Mouse (Mus musculus) intestine, embryonic 14.5 days (tissue): Measurements from ENCODE around the gene Emilin2. TPM values are rescaled to one million over a fixed set of nuclear protein-coding genes. Genes with fewer than 3 reads are reported as not detected.

Source experiments
- ATAC-seq: fragments of 200-750 bp; cut with Nextera tagmentation; replicated peaks from 2 replicates; pipeline ENCODE4 v1.8.0; 2017; ENCODE audit warnings: low read depth, moderate number of reproducible peaks, moderate TSS enrichment, moderate library complexity; ENCODE audit not compliant: low FRiP score, low TSS enrichment
- DNase-seq: peaks from one replicate; pipeline ENCODE4 v3.0.0-alpha.2; 2018; ENCODE audit warnings: low spot score
- H3K27ac ChIP-seq: fragments of 300-500 bp; sonication (generic); 2 replicates; pipeline ENCODE4 v1.5.1; 2014; ENCODE audit warnings: low read depth, mild to moderate bottlenecking, control low read depth
- H3K27me3 ChIP-seq: fragments of 300-500 bp; sonication (generic); replicated peaks from 2 replicates; pipeline ENCODE4 v1.6.1; 2014; ENCODE audit warnings: low read length, control low read depth; ENCODE audit not compliant: control insufficient read depth, insufficient read depth
- H3K36me3 ChIP-seq: fragments of 300-500 bp; sonication (generic); 2 replicates; pipeline ENCODE4 v1.6.1; 2014; ENCODE audit warnings: low read length, control low read depth; ENCODE audit not compliant: control insufficient read depth, insufficient read depth
- H3K4me1 ChIP-seq: fragments of 300-500 bp; sonication (generic); replicated peaks from 2 replicates; pipeline ENCODE4 v1.6.1; 2014; ENCODE audit warnings: low read length, control low read depth, mixed read lengths; ENCODE audit not compliant: control insufficient read depth, insufficient read depth
- H3K4me2 ChIP-seq: fragments of 300-500 bp; sonication (generic); 2 replicates; pipeline ENCODE4 v1.6.1; 2014; ENCODE audit warnings: low read length
- H3K4me3 ChIP-seq: fragments of 300-500 bp; sonication (generic); 2 replicates; pipeline ENCODE4 v1.5.1; 2014; ENCODE audit warnings: low read depth, low read length, control low read depth, mixed read lengths
- H3K9ac ChIP-seq: fragments of 300-500 bp; sonication (generic); 2 replicates; pipeline ENCODE4 v1.6.1; 2014; ENCODE audit warnings: mild to moderate bottlenecking, low read length
- H3K9me3 ChIP-seq: fragments of 300-500 bp; sonication (generic); 2 replicates; pipeline ENCODE4 v1.6.1; 2016; ENCODE audit warnings: low read length, control low read depth; ENCODE audit not compliant: control insufficient read depth
- WGBS: fragments of 180-500 bp; shearing (Covaris S2); extraction: QIAGEN DNeasy Blood & Tissue Kit; methylation state at CpG from one replicate; pipeline ENCODE4 v1.1.7; 2014; 5-methylcytosine and 5-hydroxymethylcytosine counted together
- polyA plus RNA-seq: library from polyadenylated mRNA; unstranded; fragments of >200 nt; fragmentation: Nextera tagmentation; extraction: Ambion mirVana; gene quantifications from 2 replicates; pipeline ENCODE4 v1.2.1, GENCODE M21; 2014

Emilin2 gene
- polyA plus RNA-seq, 1 experiment from 2014 or later = 0.66 TPM

GRCm38 (mm10) chr17:71283237-71283636, 28.5 kb downstream of the Emilin2 start:
- H3K4me1 ChIP-seq = peaks cover 8% of the 10 kb centered on the region
- DNase-seq (peak; percentile 66), ATAC-seq (peak; percentile 74; the same call in 1 of the 2 replicates)
- no peak overlapping the region for H3K4me2 ChIP-seq
- WGBS = 67% methylated on average over 4 of the region's 4 CpGs
- no peaks in the 10 kb centered on the region for H3K9me3 ChIP-seq
- H3K27me3 ChIP-seq = no peaks in the 10 kb centered on the region
- H3K9ac ChIP-seq = no peak overlapping the region
- H3K4me3 ChIP-seq = no peak overlapping the region
- no peaks in the 10 kb centered on the region for H3K36me3 ChIP-seq
- H3K27ac ChIP-seq = 0 out of 2 replicates have a peak overlapping the region, but pooled peaks have one; percentile 24

GRCm38 (mm10) chr17:71282716-71283115, 29.1 kb downstream of the Emilin2 start:
- Histone ChIP-seq H3K4me2 (no peak overlapping the region), H3K36me3 (no peaks in the 10 kb centered on the region), H3K4me3 (no peak overlapping the region), H3K4me1 (peaks cover 8% of the 10 kb centered on the region), H3K9ac (no peak overlapping the region), H3K27ac (0 out of 2 replicates have a peak overlapping the region, but pooled peaks have one; percentile 24), H3K27me3 (no peaks in the 10 kb centered on the region), H3K9me3 (no peaks in the 10 kb centered on the region)
- 91% methylated on average over 9 of the region's 9 CpGs for WGBS
- no peak for DNase-seq
- ATAC-seq = no peak

GRCm38 (mm10) chr17:71277701-71278491, 33.9 kb downstream of the Emilin2 start:
- Histone ChIP-seq H3K4me1 (no peaks in the 10 kb centered on the region), H3K36me3 (no peaks in the 10 kb centered on the region), H3K4me3 (no peak overlapping the region), H3K9ac (no peak overlapping the region), H3K4me2 (no peak overlapping the region), H3K27me3 (no peaks in the 10 kb centered on the region), H3K9me3 (no peaks in the 10 kb centered on the region), H3K27ac (no peak overlapping the region)
- DNase-seq (no peak), ATAC-seq (no peak)
- WGBS = 89% methylated on average over 6 of the region's 6 CpGs

DNA sequence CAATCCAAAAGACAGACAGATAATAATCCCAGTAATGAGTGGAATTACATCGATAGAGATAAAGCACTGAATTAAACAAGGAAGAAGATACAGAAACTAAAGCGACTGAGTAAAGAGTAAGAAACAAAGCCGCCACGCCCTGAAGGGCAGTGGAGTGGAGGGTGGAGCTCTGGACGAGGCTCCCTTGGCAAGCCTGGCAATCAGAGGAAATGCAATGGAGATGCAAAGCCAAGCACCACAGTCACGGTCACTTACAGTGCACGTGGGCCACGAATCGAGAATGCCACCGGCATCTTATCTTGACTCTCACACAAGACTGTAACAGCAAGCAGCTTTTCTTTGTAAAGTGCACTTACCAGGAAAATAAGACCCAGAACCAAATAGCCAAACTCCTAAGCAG, 35.0 kb downstream of the Emilin2 start:
- Histone ChIP-seq H3K4me2 (no peak overlapping the region), H3K9me3 (no peaks in the 10 kb centered on the region), H3K4me1 (no peaks in the 10 kb centered on the region), H3K9ac (no peak overlapping the region), H3K36me3 (no peaks in the 10 kb centered on the region), H3K27ac (no peak overlapping the region), H3K4me3 (no peak overlapping the region), H3K27me3 (no peaks in the 10 kb centered on the region)
- 85% methylated on average over 10 of the region's 10 CpGs for WGBS
- no peak for ATAC-seq
- DNase-seq = no peak

DNA sequence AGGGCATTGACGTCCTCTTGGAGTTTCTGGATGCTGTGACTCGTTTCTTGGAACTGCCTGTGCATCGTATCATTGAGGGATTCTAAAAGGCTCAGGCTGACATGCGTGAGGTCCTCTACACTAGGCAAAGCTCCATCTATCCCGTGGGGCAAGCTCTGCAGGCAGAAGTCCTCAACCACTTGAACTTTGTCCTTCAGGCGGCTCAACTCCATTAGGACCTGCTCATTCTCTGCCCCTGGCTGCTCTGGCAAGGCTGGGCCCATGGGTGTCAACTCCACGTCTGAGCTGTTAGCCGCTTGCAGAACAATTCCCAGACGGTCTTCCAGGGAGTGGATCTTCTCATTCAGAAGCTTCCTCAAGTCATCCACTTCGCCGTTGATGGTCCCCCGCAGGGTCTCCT, 37.9 kb downstream of the Emilin2 start:
- WGBS = 90% methylated on average over 12 of the region's 12 CpGs
- ATAC-seq = no peak
- no peaks in the 10 kb centered on the region for H3K36me3 ChIP-seq

DNA sequence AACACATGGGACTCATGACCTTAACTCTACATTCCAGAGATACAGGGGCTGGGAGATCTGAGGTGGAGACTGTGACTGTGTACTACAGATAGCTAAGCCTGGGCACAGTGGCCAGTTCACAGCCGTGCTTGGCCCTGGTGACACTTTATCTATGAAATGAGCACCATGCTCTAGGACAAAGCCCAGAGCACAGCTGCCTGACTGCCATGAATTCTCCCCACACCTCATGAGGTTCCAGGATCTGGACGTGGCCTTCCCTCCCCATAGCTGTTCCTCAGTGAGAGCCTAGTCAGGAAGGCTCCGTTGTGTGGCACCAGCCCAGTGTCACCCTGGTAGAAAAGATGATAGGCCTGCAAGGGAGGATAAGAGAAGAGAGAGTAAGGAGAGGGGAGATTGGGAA, 43.2 kb downstream of the Emilin2 start:
- Histone ChIP-seq H3K9ac (no peak overlapping the region), H3K4me1 (no peaks in the 10 kb centered on the region), H3K27me3 (no peaks in the 10 kb centered on the region), H3K27ac (no peak overlapping the region), H3K4me3 (no peak overlapping the region), H3K4me2 (no peak overlapping the region), H3K9me3 (no peaks in the 10 kb centered on the region), H3K36me3 (no peaks in the 10 kb centered on the region)
- ATAC-seq (no peak), DNase-seq (no peak)
- 77% methylated on average over 3 of the region's 3 CpGs for WGBS

More for the DNA sequence above, 37.9 kb downstream of the Emilin2 start:
- no peak overlapping the region for H3K27ac ChIP-seq
- no peak overlapping the region for H3K4me3 ChIP-seq
- H3K9ac ChIP-seq = no peak overlapping the region
- no peaks in the 10 kb centered on the region for H3K9me3 ChIP-seq
- DNase-seq = no peak
- no peaks in the 10 kb centered on the region for H3K27me3 ChIP-seq
- no peak overlapping the region for H3K4me2 ChIP-seq
- no peaks in the 10 kb centered on the region for H3K4me1 ChIP-seq

DNA sequence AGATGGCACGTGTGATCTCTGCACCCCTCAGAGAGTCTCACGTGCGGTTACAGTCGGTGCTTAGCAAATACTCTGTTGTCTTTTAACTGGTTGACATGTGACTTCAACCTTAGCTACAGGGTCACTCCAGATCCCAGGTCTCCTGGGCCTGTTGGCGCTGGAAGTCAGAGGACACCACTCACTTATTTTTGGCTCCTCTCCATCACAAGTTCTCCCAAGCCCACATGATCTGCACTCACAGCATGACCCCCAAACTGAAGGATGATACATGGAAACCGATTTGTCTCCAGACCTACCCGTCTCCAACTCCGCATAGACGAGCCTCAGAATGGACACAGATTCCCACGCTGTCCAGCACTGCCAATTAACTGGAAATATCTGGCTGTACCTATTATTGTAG, 43.6 kb downstream of the Emilin2 start:
- Histone ChIP-seq H3K4me3 (no peak overlapping the region), H3K27ac (no peak overlapping the region), H3K4me1 (no peaks in the 10 kb centered on the region), H3K9ac (no peak overlapping the region), H3K4me2 (no peak overlapping the region), H3K9me3 (no peaks in the 10 kb centered on the region), H3K36me3 (no peaks in the 10 kb centered on the region), H3K27me3 (no peaks in the 10 kb centered on the region)
- ATAC-seq (no peak), DNase-seq (no peak)
- 85% methylated on average over 10 of the region's 10 CpGs for WGBS

- no peak for ATAC-seq
- 88% methylated on average over 8 of the region's 8 CpGs for WGBS
Measured at GRCm38 (mm10) chr17:71267374-71267773, 44.4 kb downstream of the Emilin2 start.

More at GRCm38 (mm10) chr17:71267374-71267773, 44.4 kb downstream of the Emilin2 start:
- no peak overlapping the region for H3K27ac ChIP-seq
- no peak overlapping the region for H3K4me2 ChIP-seq
- no peaks in the 10 kb centered on the region for H3K9me3 ChIP-seq
- no peak overlapping the region for H3K4me3 ChIP-seq
- DNase-seq = no peak
- no peaks in the 10 kb centered on the region for H3K36me3 ChIP-seq
- H3K9ac ChIP-seq = no peak overlapping the region
- no peaks in the 10 kb centered on the region for H3K27me3 ChIP-seq
- H3K4me1 ChIP-seq = no peaks in the 10 kb centered on the region
